Mouse (Mus musculus): Measurements from ENCODE around the gene Kansl1l. TPM values are rescaled to one million over a fixed set of nuclear protein-coding genes. Genes with fewer than 3 reads are reported as not detected.

Kansl1l gene
- polyA plus RNA-seq, 1 experiment = 2.7 TPM

DNA sequence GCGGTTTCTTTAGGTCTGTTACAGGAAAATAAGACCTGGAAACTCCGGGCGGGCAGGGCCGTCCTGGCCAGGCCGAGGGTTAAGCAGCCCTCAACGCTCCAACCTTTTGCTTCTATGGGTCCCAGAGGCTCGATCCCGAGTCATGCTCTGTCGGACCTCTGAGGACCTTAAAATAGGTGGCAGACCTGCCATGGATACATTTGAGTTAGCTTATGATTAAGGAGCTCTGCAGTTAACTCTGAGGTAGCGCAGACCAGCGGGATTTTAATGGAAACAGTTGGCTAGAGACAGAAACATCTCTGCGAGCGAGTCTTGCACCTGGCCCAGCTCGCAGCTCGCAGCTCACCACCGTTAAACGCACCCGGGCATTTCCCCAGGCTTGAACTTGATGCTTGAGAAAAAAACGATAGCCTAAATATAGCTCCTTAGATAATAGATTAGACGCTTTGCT lies 528 bp upstream of the Kansl1l start:
- DNase-seq (ENCODE audit: low read depth) = no peak

DNA sequence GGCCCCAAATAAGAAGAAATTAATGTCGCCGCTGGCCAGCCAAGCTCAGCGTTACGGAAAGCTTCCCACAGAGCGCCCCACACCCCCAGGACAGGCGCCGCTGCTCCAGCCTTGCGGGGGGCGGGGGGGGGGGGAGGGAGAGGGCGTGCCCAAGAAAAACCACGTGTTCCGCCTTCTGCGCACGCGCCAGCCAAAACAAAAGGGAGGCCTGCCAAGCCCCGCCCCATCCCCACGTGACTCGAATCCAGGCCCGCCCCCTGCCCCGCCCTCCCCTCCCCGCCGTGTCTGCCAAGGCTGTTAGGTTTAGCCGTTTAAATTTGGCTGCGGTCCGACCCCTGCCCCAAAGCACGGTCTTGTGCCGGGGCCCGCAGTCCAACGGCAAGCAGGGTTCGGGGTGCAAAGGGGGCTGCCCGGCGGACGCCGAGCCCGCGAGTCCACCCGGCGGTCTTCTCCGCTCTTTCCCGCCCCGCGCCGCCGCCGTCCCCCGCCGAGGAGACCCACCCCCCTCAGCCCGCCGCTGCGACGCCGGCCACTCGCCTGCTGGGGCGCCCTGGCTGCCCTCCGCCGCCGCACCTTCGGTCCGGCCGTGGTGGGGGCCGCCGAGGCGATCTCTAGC lies 417 bp downstream of the Kansl1l start:
- DNase-seq (ENCODE audit: low read depth) = no peak

DNA sequence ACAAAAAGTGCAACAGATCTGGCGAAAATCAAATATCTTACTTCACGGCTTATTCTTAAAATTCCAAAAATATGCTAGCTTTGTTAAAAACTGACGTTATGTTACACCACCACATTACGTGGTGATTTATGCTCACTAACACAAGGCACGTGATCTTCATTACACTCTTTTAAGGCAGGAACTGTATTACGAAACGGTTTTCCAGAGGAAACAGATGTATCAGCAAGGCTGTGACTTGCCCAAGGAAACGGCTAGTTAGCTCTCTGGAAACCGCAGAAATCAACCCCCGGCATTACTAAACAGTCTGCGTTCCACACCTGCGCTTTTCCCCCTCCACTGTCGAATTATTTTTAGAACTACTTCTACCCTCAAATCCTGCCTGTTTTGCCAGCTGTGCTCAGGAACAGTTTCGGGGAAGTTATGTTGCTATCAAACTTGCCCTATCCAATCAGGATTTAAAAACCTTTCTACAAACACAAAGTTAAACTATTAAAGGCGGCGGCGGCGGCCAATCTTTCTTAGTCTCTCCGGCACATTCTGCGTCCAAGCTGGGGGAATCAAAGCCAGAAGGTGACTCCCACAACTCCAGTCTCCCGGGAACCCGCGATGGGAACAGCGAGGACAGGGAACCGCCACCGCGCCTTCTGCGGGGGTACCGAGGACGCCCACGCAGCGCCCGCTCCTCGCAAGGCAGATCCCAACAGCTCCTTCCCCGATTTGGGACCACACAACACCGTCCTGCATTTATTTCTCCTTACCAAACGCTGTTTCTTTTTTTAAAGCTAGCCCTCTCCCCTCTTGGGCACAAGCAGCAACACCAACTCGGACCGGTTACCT lies 1.2 kb downstream of the Kansl1l start:
- no peak for DNase-seq (ENCODE audit: low read depth)

DNA sequence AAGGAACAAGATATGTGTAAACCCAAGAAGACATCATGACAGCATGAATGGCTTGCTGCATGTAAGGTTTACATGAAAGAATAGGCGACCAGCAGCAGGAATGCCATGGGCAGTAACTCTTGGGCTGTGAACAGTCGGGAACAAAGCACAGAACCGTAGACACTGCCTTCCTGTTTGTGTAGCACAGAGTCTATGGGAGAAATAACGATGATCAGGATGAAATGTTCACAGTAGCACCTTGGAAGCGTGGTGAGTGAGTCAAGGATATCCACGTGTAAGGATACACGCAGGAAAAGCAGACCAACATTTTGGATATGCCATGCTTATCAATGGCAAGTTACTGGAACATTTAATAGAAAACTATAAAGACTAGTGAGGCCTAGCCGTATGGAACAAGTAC lies 2.6 kb downstream of the Kansl1l start:
- DNase-seq (ENCODE audit: low read depth) = no peak

DNA sequence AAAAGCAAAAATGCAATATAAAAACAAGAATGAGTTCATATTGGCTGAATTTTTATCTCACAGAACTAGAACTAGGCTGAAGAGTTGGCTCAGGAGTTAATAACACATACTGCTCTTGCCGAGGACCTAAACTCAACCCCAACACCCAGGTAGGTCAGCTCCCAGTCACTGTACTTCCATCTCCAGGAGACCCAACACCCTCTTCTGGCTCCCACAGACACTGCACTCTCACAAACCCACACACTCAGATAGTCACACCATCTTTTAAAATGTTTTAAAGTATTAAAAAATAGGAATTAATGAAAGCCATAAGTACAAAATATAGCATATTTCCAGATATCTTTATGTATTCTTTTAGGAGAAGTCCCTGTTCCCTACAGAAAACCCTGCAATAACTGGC lies 4.2 kb downstream of the Kansl1l start:
- DNase-seq (ENCODE audit: low read depth) = no peak

DNA sequence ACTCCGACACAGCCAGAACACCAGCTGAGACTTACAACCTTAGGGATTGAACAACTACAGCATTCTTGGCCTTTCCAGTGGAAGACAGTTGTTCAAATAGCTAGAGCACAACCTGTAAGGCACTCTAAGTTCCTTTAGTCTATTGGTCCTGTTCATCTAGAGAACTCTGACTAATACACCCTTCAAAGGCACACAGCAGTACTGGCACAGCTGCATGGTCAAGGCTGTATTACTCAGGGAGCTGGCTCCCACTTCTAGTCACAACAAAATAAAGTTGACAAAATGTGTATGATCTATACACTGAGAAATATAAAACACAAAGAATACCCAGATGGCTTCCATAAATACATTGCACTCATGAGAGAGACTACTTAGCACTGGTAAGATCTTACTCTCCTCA lies 10.5 kb downstream of the Kansl1l start:
- no peak for DNase-seq (ENCODE audit: low read depth)

DNA sequence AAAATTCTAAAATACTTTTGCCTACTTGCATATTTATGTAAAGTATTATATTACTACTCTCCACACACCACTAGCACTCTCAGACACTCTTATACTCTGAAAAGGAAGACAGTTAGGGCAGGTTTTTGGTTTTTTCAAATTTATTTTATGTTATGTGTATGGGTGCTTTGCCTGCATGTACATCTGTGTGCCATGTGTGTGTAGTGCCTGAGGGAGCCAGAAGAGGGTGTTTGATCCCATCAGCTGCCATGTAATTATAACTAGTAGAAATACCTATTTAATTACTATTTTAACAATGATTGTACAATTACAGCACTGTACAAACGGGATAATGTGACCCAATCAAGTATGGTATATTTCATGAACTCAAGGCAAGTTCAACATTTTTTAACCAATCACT lies 12.0 kb downstream of the Kansl1l start:
- DNase-seq (ENCODE audit: low read depth) = no peak

DNA sequence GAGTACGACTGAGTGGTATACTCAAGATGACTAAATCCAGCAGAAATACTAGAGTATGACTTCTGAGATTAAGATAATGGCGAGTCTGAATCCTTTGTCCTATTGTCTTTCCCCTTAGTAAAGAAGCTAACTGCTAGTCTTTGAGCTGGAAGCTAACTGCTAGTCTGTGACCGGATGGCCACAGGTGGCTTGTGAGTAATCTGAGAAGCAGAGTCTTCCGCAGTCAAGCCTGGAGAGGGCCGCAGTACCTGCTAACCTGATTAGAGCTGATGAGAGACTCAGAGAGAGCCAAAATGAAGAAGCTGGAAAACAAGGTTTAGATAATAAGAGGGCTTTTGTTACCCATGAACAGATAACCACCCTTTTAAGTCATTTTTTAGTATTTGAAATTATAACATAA lies 12.7 kb downstream of the Kansl1l start:
- DNase-seq (ENCODE audit: low read depth) = no peak

DNA sequence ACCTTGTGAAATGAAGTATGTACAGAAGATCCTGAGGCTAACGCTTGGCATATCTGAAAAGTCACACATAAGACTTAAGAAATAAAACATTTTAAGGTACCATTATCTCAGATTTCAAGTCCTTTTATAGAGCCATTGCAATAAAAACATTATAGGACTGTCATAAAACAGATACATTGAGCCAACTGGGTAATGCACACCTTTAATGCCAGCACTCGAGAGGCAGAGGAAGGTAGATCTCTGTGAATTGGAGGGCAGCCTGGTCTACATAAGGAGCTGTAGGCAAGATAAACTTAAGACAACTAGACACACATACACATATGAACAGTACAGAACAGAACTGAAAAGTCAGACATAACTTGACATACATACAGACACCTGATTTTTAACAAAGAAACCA lies 19.4 kb downstream of the Kansl1l start:
- DNase-seq (ENCODE audit: low read depth) = no peak

DNA sequence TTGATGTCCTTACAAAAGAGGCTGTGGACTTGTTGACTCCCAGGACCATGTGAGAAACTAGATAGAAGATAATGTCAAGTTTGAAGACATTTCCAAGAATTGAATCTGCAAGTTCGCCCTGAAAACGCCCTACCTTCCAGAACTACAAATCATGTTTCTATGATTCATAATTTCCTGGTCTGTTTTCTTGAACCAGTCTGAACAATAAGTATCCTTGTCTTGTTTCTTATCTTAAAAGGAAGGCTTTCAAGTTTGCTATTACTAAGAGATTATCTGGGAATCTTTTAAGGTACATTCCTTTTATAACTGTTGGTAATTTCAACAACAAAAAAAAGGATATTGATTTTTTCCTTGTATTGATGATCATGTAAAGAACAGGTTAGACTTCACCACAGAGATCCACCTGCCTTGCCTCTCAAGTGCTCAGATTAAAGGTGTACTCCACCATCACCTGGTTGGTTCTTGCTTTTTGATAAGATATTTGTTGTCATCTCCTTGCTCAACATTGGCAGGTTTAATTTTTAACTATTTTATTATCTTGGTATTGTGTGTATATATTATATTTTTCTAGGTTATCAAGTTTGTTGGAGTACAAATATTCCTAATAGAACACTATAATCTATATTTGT lies 24.4 kb downstream of the Kansl1l start:
- DNase-seq (ENCODE audit: low read depth) = no peak

DNA sequence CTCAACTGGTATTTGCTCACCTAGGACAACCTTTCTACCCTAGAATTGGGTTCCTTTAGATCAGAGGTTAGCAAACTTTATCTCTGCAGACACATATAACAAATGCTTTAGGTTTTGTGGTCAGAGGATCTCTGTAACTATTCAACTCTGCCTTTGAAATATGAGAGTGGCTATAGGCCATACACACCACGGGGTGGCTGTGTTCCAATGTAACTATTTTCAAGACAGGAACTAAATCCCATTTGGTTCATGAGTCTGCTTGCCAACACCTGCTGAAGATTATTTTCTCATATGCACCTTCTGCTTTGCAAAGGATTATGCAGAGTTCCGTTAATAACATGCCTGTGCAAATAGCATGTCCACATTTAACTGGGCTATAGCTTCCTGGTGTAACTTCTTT lies 35.1 kb downstream of the Kansl1l start:
- no peak for DNase-seq (ENCODE audit: low read depth)

DNA sequence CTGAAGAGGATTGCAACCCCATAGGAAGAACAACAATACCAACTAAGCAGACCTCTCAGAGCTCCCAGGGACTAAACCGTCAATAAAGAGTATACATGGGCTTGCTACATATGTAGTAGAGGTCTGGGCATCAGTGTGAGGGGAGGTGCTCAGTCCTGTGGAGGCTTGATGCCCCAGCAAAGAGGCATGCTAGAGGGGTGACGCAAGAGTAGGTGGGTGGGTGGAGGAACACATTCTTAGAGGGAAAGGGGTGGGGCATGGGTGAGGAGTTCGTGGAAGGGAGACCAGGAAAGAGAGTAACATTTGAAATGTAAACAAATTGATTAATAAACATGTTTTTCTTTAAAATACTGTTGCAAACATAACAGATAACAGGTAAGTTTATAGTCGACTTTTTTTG lies 36.3 kb downstream of the Kansl1l start:
- DNase-seq (ENCODE audit: low read depth) = no peak

DNA sequence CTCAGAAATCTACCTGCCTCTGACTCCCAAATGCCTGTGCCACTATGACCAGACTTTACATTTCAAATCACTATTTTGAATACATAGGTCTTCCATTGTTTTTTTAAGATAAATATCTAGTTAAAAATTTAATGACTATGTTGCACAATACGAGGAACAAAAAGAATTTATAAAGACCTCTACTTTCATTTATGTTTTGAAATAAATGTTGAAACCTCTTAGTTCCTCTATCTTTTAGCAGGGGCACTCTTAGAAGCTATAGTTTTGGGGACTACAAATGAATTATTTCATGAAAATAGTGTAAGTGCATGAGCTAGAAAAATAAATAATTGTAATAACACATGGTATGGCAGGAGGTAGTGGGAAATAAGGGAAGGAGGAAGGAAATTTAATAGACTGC lies 38.6 kb downstream of the Kansl1l start:
- DNase-seq (ENCODE audit: low read depth) = no peak

DNA sequence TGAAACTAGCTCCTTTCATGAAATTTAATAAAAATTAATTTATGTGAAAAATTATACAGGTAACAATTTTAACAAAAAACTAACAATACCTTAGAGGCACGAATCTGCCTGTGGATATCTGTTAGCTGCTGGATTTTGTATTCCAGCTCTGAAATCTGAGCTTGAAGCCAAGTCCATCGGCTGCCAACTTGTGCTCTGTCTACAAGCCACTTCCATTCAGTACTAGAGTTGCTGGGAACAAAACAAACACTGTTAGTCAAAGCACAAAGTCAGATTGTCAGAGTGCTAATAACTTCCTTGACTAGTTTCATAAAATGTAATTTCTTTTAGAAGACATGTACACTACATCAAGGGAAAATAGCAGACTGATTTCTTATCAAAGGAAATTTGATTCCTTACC lies 39.5 kb downstream of the Kansl1l start:
- no peak for DNase-seq (ENCODE audit: low read depth)

DNA sequence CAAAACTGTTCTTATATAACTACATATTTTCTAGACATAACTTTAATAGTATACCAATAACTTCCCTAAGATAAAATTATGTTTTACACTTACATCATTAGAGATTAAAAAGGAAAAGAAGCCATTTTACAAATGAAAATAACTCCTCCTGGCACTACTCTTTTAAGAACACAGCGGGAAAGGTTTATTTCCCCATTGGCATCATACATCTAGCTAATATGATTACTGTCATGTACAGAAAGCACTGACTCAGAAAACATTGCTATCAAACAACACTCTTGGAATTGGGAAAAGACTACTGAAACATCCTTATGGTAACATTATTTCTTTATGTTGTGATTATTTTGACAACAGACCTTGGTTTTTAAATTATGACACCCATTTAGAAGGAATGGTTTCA lies 48.6 kb downstream of the Kansl1l start:
- DNase-seq (ENCODE audit: low read depth) = no peak

DNA sequence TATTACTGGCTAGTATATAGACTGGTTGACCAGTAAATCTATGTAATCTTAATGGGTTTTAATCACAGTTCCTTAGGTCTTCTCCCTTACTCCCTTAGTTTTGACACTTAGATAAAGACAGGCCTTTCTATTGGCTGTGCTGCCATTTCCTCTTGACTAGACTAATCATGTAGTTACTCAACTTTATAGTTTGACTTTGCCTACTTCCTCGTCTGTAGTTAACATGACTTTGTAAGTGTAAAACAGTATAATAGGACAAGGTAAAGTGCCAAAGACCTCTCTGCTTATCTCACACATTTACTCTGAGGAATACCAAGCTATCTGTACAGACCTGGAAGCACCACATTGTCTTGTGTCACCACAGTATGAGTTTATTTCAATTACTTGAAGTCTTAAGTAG lies 86.8 kb downstream of the Kansl1l start:
- DNase-seq (ENCODE audit: low read depth) = no peak

DNA sequence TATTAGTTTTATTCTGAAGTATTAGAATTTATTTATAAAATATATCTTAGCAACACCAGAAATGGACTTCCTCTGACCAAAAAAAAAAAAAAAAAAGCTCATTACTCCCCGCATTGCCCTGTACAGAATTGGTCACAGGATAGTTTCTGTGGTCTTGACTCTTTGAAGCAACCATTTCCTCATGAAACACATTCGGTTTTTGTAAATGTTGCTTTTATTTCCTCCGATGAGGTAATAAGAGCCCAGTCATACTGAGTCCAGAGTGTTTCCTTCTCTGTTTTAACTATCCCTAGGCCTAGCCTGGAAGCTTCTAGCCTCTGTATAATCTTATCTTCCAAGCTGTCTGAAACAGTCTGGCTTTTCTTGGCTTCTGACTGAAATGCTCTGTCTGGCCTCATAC lies 104.5 kb downstream of the Kansl1l start:
- no peak for DNase-seq (ENCODE audit: low read depth)

DNA sequence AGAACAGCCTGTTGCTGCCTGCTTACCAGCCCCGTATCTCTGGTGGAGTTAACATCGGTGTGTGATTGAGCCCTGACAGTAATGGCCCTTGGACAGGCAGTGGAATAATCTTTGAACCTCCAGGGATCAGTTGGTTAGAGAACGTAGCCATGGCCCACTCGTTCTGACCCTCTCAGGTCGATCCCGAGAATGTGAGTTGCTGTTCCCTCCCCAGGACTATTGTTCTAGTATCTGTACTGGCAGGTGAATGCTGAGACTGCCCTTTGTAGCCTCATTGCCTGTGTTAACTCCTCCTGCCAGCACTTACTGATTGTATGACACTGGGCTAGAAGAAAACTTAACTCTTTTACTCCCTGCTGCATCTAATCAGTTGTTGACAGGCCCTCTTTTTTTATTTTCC lies 112.8 kb downstream of the Kansl1l start:
- DNase-seq (ENCODE audit: low read depth) = no peak

DNA sequence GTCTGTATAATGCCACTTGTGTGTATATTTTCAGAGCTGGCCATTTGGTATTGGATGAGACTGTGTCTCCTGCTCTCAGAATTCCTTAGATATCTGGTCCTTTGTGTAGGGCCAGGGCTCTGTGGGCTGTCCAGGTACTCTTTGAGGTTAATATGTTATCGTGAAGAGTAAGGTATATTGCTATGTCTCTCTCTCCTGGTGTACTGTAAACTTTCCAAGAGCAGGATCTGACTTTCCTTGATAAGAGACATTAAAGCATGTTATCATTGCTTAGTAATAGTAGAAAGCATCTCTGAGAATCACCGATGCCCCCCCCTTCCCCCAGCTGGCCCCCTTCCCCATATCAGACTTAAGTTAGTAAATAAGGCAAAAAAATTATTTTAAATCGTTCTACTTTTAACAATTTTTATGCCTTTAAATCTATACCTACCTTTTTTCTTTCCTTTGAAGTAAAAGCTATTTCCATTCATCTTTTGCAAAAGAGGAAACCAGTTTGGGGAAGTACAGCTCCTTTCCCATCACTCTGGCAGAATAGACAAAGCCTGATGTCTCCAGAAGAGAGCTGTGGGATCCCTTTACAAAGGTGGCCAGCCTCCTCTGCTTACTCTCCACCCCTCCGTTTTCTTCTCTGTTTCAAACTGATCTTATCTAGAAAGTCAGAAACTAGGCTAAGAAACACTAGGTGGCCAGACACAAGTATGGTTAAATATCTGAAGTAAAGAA lies 114.6 kb downstream of the Kansl1l start:
- DNase-seq (ENCODE audit: low read depth) = no peak

DNA sequence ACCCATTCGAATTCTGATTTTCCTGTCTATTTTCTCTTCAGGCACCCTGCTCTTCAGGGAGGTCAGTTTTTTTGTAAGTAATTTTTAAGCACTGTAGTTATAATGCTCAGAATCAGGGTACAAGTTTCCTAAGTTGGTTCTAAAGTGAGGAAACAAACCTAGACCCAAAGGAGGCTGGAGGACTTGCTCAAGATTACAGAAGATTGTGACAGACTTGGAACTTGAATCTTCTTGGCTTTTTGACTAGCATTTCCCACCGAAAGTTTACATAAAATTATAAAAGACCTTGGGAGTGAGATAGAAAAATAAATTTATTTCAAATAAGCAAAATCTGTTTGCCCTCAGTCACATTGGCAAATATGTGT lies 115.8 kb downstream of the Kansl1l start:
- no peak for DNase-seq (ENCODE audit: low read depth)

DNA sequence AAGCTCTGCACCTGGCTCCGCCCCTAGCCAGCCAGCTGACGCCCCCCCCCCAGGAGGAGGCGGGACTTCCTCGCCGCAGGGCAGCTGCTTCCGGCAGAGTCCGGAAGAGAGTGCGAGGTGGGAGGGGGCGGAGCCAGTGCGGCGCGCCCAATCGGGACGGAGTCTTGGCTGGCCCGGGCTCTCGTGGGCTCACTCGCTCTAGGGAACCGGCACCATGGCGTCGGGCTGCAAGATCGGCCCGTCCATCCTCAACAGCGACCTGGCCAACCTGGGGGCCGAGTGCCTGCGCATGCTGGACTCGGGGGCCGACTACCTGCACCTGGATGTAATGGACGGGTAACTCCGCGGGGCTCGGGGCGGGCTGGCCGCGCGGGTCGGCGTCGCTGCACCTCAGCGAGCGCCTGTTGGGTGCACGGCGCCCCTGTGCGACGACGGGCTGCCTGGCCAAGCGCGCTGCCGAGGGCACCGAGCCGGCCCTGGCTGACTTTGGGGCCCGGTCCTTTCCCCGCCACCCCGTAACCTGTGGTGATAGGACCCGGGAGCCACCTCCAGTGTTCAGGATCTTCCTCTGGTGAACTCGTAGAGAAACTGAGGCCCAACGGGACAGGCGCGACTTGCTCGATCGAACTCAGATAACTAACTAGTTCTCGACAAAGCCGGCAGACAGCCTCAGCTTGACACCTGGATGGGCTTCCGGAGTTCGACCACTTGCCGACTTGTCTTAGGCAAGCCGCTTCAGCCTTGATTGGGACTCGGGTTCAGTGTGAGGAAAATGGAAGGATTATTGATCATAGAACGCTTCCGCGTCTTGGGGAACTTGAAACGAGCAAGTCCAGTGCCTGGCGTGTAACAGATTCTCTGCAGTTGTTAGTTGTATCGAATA lies 116.4 kb downstream of the Kansl1l start, which contains the start of gene Rpe:
Gene Rpe, plus strand, starts transcription at position 139 of the 883 bp plus-strand sequence.
- DNase-seq (ENCODE audit: low read depth) = peak; percentile 31
